Mouse (Mus musculus): ENCODE data around the gene Optc. TPM values are rescaled to one million over a fixed set of nuclear protein-coding genes. Genes with fewer than 3 reads are reported as not detected.

Gene Optc
- total and polyA plus RNA-seq, 2 experiments from 2014 or later = 3.7 to 10.4 TPM

DNA sequence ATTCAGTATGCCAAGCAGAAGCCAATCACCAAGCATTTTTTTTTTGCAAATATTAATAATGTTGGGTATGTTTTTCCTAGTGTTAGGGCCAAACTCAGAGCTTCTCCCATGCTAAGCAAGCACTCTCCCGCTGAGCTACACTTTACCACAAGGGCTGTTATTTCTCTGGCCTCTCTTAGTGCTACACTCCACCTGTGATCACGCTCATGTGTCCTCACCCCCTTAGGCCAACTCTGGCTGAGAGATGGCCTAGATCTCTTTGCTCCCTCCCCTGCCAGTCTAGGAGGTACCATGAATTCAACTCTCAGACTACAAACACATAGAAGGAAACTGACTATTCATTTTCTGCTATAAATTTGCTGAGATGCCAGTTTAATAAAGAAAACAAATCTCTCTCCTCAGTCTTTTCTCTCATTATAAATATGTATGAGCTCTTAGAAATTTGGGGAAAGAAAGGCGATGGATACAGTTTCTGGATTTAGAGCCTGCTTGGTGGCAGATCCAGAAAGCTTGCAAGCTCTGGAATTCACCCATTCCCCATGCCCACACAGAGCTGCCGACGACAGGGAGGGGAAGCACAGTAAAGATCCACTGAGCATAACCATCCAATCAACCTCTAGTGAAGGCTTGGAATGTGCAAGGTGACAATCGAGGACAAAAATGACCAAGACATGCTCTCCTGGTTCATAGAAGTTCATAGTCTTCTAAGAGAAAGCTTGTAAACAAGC, 34.5 kb downstream of the Optc start:
- no peak for TF ChIP-seq CTCF (IDR thresholded peaks at IDR 0.05; ENCODE audit: low read depth)
- Histone ChIP-seq H3K9ac (replicated peaks; ENCODE audit: low read length) (no peak overlapping the region), H3K4me1 (ENCODE audit: insufficient read depth, low read length) (no peaks in the 10 kb centered on the region), H3K27ac (no peak overlapping the region; the same call in 1 of the 2 replicates), H3K36me3 (ENCODE audit: insufficient read depth, low read length) (no peaks in the 10 kb centered on the region), H3K4me3 (ENCODE audit: low read length) (no peak overlapping the region), H3K27me3 (ENCODE audit: insufficient read depth, low read length) (no peaks in the 10 kb centered on the region), H3K4me2 (ENCODE audit: low read depth, low read length) (no peak overlapping the region), H3K9me3 (ENCODE audit: low read length) (no peaks in the 10 kb centered on the region)
- ATAC-seq (no peak), DNase-seq (ENCODE audit: low spot score) (no peak)
- 85% methylated on average over 6 of the region's 6 CpGs for WGBS

- H3K4me2 ChIP-seq (ENCODE audit: low read depth, low read length) = no peak overlapping the region
Observed at GRCm38 (mm10) chr1:133871241-133871640, 36.6 kb downstream of the Optc start.

GRCm38 (mm10) chr1:133869221-133869620, 38.6 kb downstream of the Optc start:
- no peak overlapping the region for H3K4me3 ChIP-seq (ENCODE audit: low read length)
- H3K36me3 ChIP-seq (ENCODE audit: insufficient read depth, low read length) = no peaks in the 10 kb centered on the region
- DNase-seq (ENCODE audit: low spot score) (no peak), ATAC-seq (no peak)
- WGBS = 57% methylated on average over 2 of the region's 2 CpGs
- no peak for TF ChIP-seq CTCF (IDR thresholded peaks at IDR 0.05; ENCODE audit: low read depth)
- no peak overlapping the region for H3K9ac ChIP-seq (replicated peaks; ENCODE audit: low read length)
- H3K4me1 ChIP-seq (ENCODE audit: insufficient read depth, low read length) = no peaks in the 10 kb centered on the region
- no peak overlapping the region for H3K4me2 ChIP-seq (ENCODE audit: low read depth, low read length)
- no peaks in the 10 kb centered on the region for H3K27me3 ChIP-seq (ENCODE audit: insufficient read depth, low read length)
- 0 out of 2 replicates have a peak, but pooled peaks cover 4% of the 10 kb centered on the region for H3K9me3 ChIP-seq (ENCODE audit: low read length)
- H3K27ac ChIP-seq = no peak overlapping the region

More at GRCm38 (mm10) chr1:133871241-133871640, 36.6 kb downstream of the Optc start:
- H3K9me3 ChIP-seq (ENCODE audit: low read length) = no peaks in the 10 kb centered on the region
- no peaks in the 10 kb centered on the region for H3K36me3 ChIP-seq (ENCODE audit: insufficient read depth, low read length)
- H3K4me3 ChIP-seq (ENCODE audit: low read length) = no peak overlapping the region
- no peaks in the 10 kb centered on the region for H3K4me1 ChIP-seq (ENCODE audit: insufficient read depth, low read length)
- TF ChIP-seq CTCF (IDR thresholded peaks at IDR 0.05; ENCODE audit: low read depth) = no peak
- no peak for DNase-seq (ENCODE audit: low spot score)
- no peak for ATAC-seq
- no peak overlapping the region for H3K9ac ChIP-seq (replicated peaks; ENCODE audit: low read length)
- no peak overlapping the region for H3K27ac ChIP-seq
- no peaks in the 10 kb centered on the region for H3K27me3 ChIP-seq (ENCODE audit: insufficient read depth, low read length)
- 54% methylated on average over 10 of the region's 10 CpGs for WGBS

DNA sequence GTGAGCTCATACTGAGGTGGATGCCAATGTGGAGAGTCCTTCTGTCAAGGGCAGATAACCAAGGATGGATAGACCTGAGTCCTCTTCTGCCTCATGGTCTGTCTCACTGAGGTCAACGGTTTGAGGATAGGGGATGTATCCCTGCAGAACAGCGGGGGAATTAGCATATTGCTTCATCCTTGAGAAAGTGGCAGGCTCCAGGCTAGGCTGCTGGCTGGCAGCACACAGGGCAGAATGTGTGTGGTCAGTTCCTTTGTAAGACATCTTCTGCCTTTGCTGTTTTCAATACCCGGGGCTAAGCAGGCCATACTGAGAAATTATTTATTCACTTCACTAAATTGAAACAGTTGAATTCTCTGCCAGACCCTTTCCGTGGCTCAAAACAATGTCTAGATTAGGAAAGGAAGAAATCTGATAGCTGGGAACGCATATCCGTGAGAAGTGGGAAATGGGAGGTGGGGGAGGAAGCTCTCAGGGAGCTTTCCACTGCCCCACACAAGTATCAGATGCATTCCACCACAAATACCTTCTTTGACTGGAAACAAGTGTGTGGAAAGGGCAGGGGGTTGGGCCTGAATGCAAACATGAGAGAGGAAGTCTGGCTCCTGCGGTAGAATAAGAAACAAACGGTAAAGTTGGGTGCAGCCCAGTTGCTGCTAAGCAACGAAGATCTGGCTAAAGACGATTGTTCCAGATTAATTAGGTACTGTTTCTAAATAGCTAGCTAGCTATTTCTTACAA, 44.4 kb downstream of the Optc start:
- DNase-seq (ENCODE audit: low spot score) = peak; percentile 50

DNA sequence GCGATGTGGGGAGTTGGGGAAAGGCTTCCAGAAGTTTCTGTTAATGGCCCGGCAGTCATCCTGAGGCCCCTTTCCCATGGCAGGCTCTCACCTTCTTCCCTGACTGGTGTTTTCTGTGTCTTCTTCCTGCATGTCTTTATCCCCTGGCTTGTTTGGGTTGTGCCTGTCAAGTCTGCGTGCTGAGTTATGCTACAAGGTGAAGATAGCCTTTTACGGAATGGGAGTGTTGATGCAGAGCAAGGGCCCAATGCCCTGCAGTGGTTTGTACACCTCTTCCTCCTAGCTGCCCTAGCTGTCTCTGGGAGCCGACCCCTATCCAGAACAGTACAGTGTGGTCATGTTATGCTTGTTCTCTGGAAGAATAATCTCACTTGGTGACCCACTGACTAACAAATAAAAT, 46.8 kb downstream of the Optc start:
- TF ChIP-seq CTCF (IDR thresholded peaks at IDR 0.05; ENCODE audit: low read depth) = no peak
- Histone ChIP-seq H3K9me3 (ENCODE audit: low read length) (0 out of 2 replicates have a peak, but pooled peaks cover 4% of the 10 kb centered on the region), H3K4me3 (ENCODE audit: low read length) (no peak overlapping the region), H3K27me3 (ENCODE audit: insufficient read depth, low read length) (no peaks in the 10 kb centered on the region), H3K4me2 (ENCODE audit: low read depth, low read length) (no peak overlapping the region), H3K9ac (replicated peaks; ENCODE audit: low read length) (no peak overlapping the region), H3K27ac (no peak overlapping the region), H3K4me1 (ENCODE audit: insufficient read depth, low read length) (0 out of 2 replicates have a peak, but pooled peaks cover 5% of the 10 kb centered on the region), H3K36me3 (ENCODE audit: insufficient read depth, low read length) (no peaks in the 10 kb centered on the region)
- ATAC-seq (no peak), DNase-seq (ENCODE audit: low spot score) (no peak)
- WGBS = 73% methylated on average over 5 of the region's 5 CpGs

More for the DNA sequence above, 44.4 kb downstream of the Optc start:
- Histone ChIP-seq H3K4me1 (ENCODE audit: insufficient read depth, low read length) (0 out of 2 replicates have a peak, but pooled peaks cover 5% of the 10 kb centered on the region), H3K36me3 (ENCODE audit: insufficient read depth, low read length) (no peaks in the 10 kb centered on the region), H3K4me3 (ENCODE audit: low read length) (no peak overlapping the region), H3K9me3 (ENCODE audit: low read length) (0 out of 2 replicates have a peak, but pooled peaks cover 4% of the 10 kb centered on the region), H3K27me3 (ENCODE audit: insufficient read depth, low read length) (no peaks in the 10 kb centered on the region), H3K9ac (replicated peaks; ENCODE audit: low read length) (no peak overlapping the region), H3K4me2 (ENCODE audit: low read depth, low read length) (no peak overlapping the region; the same call in 1 of the 2 replicates), H3K27ac (peak overlapping the region; percentile 59; the same call in 1 of the 2 replicates)
- TF ChIP-seq CTCF (IDR thresholded peaks at IDR 0.05; ENCODE audit: low read depth) = no peak
- peak; percentile 49; the same call in 1 of the 2 replicates for ATAC-seq
- 16% methylated on average over 10 of the region's 10 CpGs for WGBS

- Histone ChIP-seq H3K27ac (no peak overlapping the region), H3K4me2 (ENCODE audit: low read depth, low read length) (no peak overlapping the region), H3K9me3 (ENCODE audit: low read length) (no peaks in the 10 kb centered on the region), H3K4me3 (ENCODE audit: low read length) (no peak overlapping the region), H3K9ac (replicated peaks; ENCODE audit: low read length) (no peak overlapping the region), H3K4me1 (ENCODE audit: insufficient read depth, low read length) (0 out of 2 replicates have a peak, but pooled peaks cover 5% of the 10 kb centered on the region), H3K27me3 (ENCODE audit: insufficient read depth, low read length) (no peaks in the 10 kb centered on the region), H3K36me3 (ENCODE audit: insufficient read depth, low read length) (no peaks in the 10 kb centered on the region)
- DNase-seq (ENCODE audit: low spot score) (no peak), ATAC-seq (no peak)
- 68% methylated on average over 20 of the region's 20 CpGs for WGBS
- TF ChIP-seq CTCF (IDR thresholded peaks at IDR 0.05; ENCODE audit: low read depth) = no peak
Observed at GRCm38 (mm10) chr1:133859821-133860711, 47.7 kb downstream of the Optc start.
